Mouse (Mus musculus): Measurements from ENCODE around the gene Tbx4. TPM values are rescaled to one million over a fixed set of nuclear protein-coding genes. Genes with fewer than 3 reads are reported as not detected.

The Tbx4 gene
- total and polyA plus RNA-seq, 3 experiments: 0.12 to 0.64 TPM; not detected in 1

DNA sequence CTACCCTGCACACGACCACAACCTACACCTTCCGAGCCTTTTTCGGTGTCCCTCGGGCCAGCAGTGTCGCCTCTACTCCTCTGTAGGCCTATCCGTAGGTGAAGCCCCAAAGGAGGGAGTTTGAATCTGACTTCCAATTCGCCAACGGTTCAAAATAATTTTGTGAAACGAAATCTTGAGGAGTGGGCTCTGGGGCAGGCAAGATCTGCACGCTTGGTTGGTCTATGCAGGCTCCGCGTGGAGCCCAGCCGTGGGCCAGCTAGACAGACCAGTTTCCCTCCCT is 4.3 kb downstream of the Tbx4 start:
- no peak for DNase-seq (ENCODE audit: low read depth, low spot score)
- Histone ChIP-seq H3K27me3 (ENCODE audit: control insufficient read depth in 1 of 2, insufficient read depth in 2 of 2, low read length in 2 of 2) (no peaks in the 10 kb centered on the region), H3K9me3 (replicated peaks; ENCODE audit: insufficient read depth, low read length) (no peaks in the 10 kb centered on the region), H3K36me3 (ENCODE audit: control insufficient read depth in 1 of 2, insufficient read depth in 2 of 2, low read length in 2 of 2) (peaks cover 0 to 7% of the 10 kb centered on the region in 2 experiments; a peak in 1 of 4 replicates), H3K79me2 (ENCODE audit: control insufficient read depth, insufficient read depth, low read length, poor library complexity) (no peaks in the 10 kb centered on the region), H3K9ac (ENCODE audit: control insufficient read depth, low read depth, low read length, poor library complexity, severe bottlenecking) (no peak overlapping the region), H3K4me3 (ENCODE audit: control insufficient read depth in 1 of 2, insufficient read depth in 1 of 2, low read depth in 2 of 2, low read length in 2 of 2) (no peak overlapping the region), H3K27ac (ENCODE audit: control insufficient read depth, low read depth, low read length) (no peak overlapping the region), H3K4me1 (ENCODE audit: control insufficient read depth in 1 of 2, insufficient read depth in 2 of 2, low read length in 2 of 2) (peaks cover 3 to 5% of the 10 kb centered on the region in 2 experiments; a peak in 3 of 4 replicates)
- TF ChIP-seq ZNF384 (IDR thresholded peaks at IDR 0.05; ENCODE audit: low read depth, low read length) (no peak), MEF2A (IDR thresholded peaks at IDR 0.05; ENCODE audit: extremely low read depth, insufficient replicate concordance, low read depth, low read length, poor library complexity, severe bottlenecking) (no peak), ETS1 (IDR thresholded peaks at IDR 0.05; ENCODE audit: low read depth, low read length) (no peak), E2F4 (IDR thresholded peaks at IDR 0.05; ENCODE audit: borderline replicate concordance, low read depth, low read length) (no peak), CTCF (IDR thresholded peaks at IDR 0.05 in 2 of 3, conservative IDR thresholded peaks at IDR 0.05 in 1 of 3; ENCODE audit: control insufficient read depth in 1 of 3, insufficient read depth in 1 of 3, low read depth in 2 of 3, low read length in 3 of 3, poor library complexity in 1 of 3, severe bottlenecking in 1 of 3) (no peak), ZKSCAN1 (IDR thresholded peaks at IDR 0.05; ENCODE audit: low read depth, low read length) (no peak), SMC3 (IDR thresholded peaks at IDR 0.05; ENCODE audit: low read depth, low read length) (no peak), POLR2A (IDR thresholded peaks at IDR 0.05; ENCODE audit: control insufficient read depth in 1 of 2, insufficient read depth in 1 of 2, low read depth in 1 of 2, low read length in 2 of 2, poor library complexity in 1 of 2) (no peak), HCFC1 (IDR thresholded peaks at IDR 0.05; ENCODE audit: low read depth, low read length) (no peak), TCF12 (IDR thresholded peaks at IDR 0.05; ENCODE audit: low read depth, low read length) (no peak), EP300 (IDR thresholded peaks at IDR 0.05; ENCODE audit: low read depth in 1 of 2, low read length in 2 of 2) (no peak), USF2 (IDR thresholded peaks at IDR 0.05; ENCODE audit: borderline replicate concordance in 1 of 2, insufficient read depth in 1 of 2, low read depth in 1 of 2, low read length in 2 of 2) (no peak), MYC (IDR thresholded peaks at IDR 0.05; ENCODE audit: low read depth, low read length) (no peak), CHD1 (IDR thresholded peaks at IDR 0.05; ENCODE audit: low read depth, low read length) (no peak), USF1 (IDR thresholded peaks at IDR 0.05; ENCODE audit: low read depth, low read length) (no peak), NRF1 (IDR thresholded peaks at IDR 0.05; ENCODE audit: insufficient read depth, low read depth, low read length, poor library complexity, severe bottlenecking) (no peak)

- no peak for DNase-seq (ENCODE audit: low read depth, low spot score)
- H3K79me2 ChIP-seq (ENCODE audit: control insufficient read depth, insufficient read depth, low read length, poor library complexity): no peaks in the 10 kb centered on the region
- H3K4me3 ChIP-seq (ENCODE audit: control insufficient read depth in 1 of 2, insufficient read depth in 1 of 2, low read depth in 2 of 2, low read length in 2 of 2): no peak overlapping the region
- no peak overlapping the region for H3K27ac ChIP-seq (ENCODE audit: control insufficient read depth, low read depth, low read length)
- H3K27me3 ChIP-seq (ENCODE audit: control insufficient read depth in 1 of 2, insufficient read depth in 2 of 2, low read length in 2 of 2): no peaks in the 10 kb centered on the region
- H3K9me3 ChIP-seq (replicated peaks; ENCODE audit: insufficient read depth, low read length): no peaks in the 10 kb centered on the region
- peaks cover 3 to 5% of the 10 kb centered on the region in 2 experiments; a peak in 3 of 4 replicates for H3K4me1 ChIP-seq (ENCODE audit: control insufficient read depth in 1 of 2, insufficient read depth in 2 of 2, low read length in 2 of 2)
- TF ChIP-seq ELF1 (IDR thresholded peaks at IDR 0.05; ENCODE audit: low read depth, low read length): no peak
- TF ChIP-seq ETS1 (IDR thresholded peaks at IDR 0.05; ENCODE audit: low read depth, low read length): no peak
- TF ChIP-seq MAX (IDR thresholded peaks at IDR 0.05; ENCODE audit: low read length): no peak
- no peak for TF ChIP-seq RAD21 (IDR thresholded peaks at IDR 0.05; ENCODE audit: low read depth, low read length)
- TF ChIP-seq USF1 (IDR thresholded peaks at IDR 0.05; ENCODE audit: low read depth, low read length): no peak
- no peak for TF ChIP-seq POLR2A (IDR thresholded peaks at IDR 0.05; ENCODE audit: control insufficient read depth in 1 of 2, insufficient read depth in 1 of 2, low read depth in 1 of 2, low read length in 2 of 2, poor library complexity in 1 of 2)
- TF ChIP-seq MEF2A (IDR thresholded peaks at IDR 0.05; ENCODE audit: extremely low read depth, insufficient replicate concordance, low read depth, low read length, poor library complexity, severe bottlenecking): no peak
- TF ChIP-seq MYC (IDR thresholded peaks at IDR 0.05; ENCODE audit: low read depth, low read length): no peak
- TF ChIP-seq ZNF384 (IDR thresholded peaks at IDR 0.05; ENCODE audit: low read depth, low read length): no peak
- TF ChIP-seq TAL1 (IDR thresholded peaks at IDR 0.05; ENCODE audit: low read length): no peak
- TF ChIP-seq ZMIZ1 (IDR thresholded peaks at IDR 0.05; ENCODE audit: low read depth, low read length): no peak
- TF ChIP-seq MXI1 (IDR thresholded peaks at IDR 0.05; ENCODE audit: low read depth, low read length): no peak
- no peak for TF ChIP-seq RCOR1 (IDR thresholded peaks at IDR 0.05; ENCODE audit: low read depth, low read length)
- no peak for TF ChIP-seq NELFE (IDR thresholded peaks at IDR 0.05; ENCODE audit: low read depth, low read length)
- TF ChIP-seq SIN3A (IDR thresholded peaks at IDR 0.05; ENCODE audit: low read length): no peak
- no peak overlapping the region for H3K9ac ChIP-seq (ENCODE audit: control insufficient read depth, low read depth, low read length, poor library complexity, severe bottlenecking)
- H3K36me3 ChIP-seq (ENCODE audit: control insufficient read depth in 1 of 2, insufficient read depth in 2 of 2, low read length in 2 of 2): peaks cover 0 to 7% of the 10 kb centered on the region in 2 experiments; a peak in 1 of 4 replicates
Observed at GRCm38 (mm10) chr11:85891010-85891691, 4.9 kb downstream of the Tbx4 start.

Data from MEL (cell line).